Mouse (Mus musculus) midbrain, embryonic 16.5 days (tissue): Measurements from ENCODE around the gene Prkar2b. TPM values are rescaled to one million over a fixed set of nuclear protein-coding genes. Genes with fewer than 3 reads are reported as not detected.
A peak's percentile ranks its signal among the peaks of the same experiment; 100 is the strongest.

Experiments
- ATAC-seq: fragments of 200-750 bp; cut with Nextera tagmentation; 2 replicates; pipeline ENCODE4 v1.8.0; 2017; ENCODE audit warnings: moderate TSS enrichment
- H3K27ac ChIP-seq: fragments of 300-500 bp; sonication (generic); 2 replicates; pipeline ENCODE4 v1.5.1; 2014; ENCODE audit warnings: mild to moderate bottlenecking, low read length, mixed read lengths
- H3K27me3 ChIP-seq: fragments of 300-500 bp; sonication (generic); 2 replicates; pipeline ENCODE4 v1.6.1; 2014; ENCODE audit warnings: low read depth, low read length, mixed read lengths; ENCODE audit not compliant: control insufficient read depth, insufficient read depth
- H3K36me3 ChIP-seq: fragments of 300-500 bp; sonication (generic); 2 replicates; pipeline ENCODE4 v1.6.1; 2014; ENCODE audit warnings: mild to moderate bottlenecking, low read length, moderate library complexity, mixed read lengths; ENCODE audit not compliant: control insufficient read depth, insufficient read depth
- H3K4me1 ChIP-seq: fragments of 300-500 bp; sonication (generic); 2 replicates; pipeline ENCODE4 v1.6.1; 2014; ENCODE audit warnings: mild to moderate bottlenecking, low read length, mixed read lengths; ENCODE audit not compliant: control insufficient read depth, insufficient read depth
- H3K4me2 ChIP-seq: fragments of 300-500 bp; sonication (generic); 2 replicates; pipeline ENCODE4 v1.6.1; 2014; ENCODE audit warnings: mild to moderate bottlenecking, low read length, mixed read lengths
- H3K4me3 ChIP-seq: fragments of 300-500 bp; sonication (generic); 2 replicates; pipeline ENCODE4 v1.5.1; 2014; ENCODE audit warnings: low read depth, mild to moderate bottlenecking, low read length, moderate library complexity, mixed read lengths
- H3K9ac ChIP-seq: fragments of 300-500 bp; sonication (generic); 2 replicates; pipeline ENCODE4 v1.6.1; 2014; ENCODE audit warnings: low read depth, low read length, mixed read lengths
- H3K9me3 ChIP-seq: fragments of 300-500 bp; sonication (generic); replicated peaks from 2 replicates; pipeline ENCODE4 v1.6.1; 2014; ENCODE audit warnings: mild to moderate bottlenecking, low read length, mixed read lengths; ENCODE audit not compliant: control insufficient read depth, poor library complexity, severe bottlenecking
- WGBS: fragments of 180-500 bp; shearing (Covaris S2); extraction: QIAGEN DNeasy Blood & Tissue Kit; methylation state at CpG from one replicate; pipeline ENCODE4 v1.1.7; 2014; 5-methylcytosine and 5-hydroxymethylcytosine counted together
- polyA plus RNA-seq: library from polyadenylated mRNA; unstranded; fragments of >200 nt; fragmentation: Nextera tagmentation; extraction: Ambion mirVana; gene quantifications from 2 replicates; pipeline ENCODE4 v1.2.1, GENCODE M21; 2015

The Prkar2b gene
- polyA plus RNA-seq, 1 experiment from 2014 or later, result 149 TPM

GRCm38 (mm10) chr12:31973473-31974172 lies 87.5 kb downstream of the Prkar2b start:
- no peak overlapping the region for H3K9ac ChIP-seq
- peaks cover 5% of the 10 kb centered on the region; the same call in 1 of the 2 replicates for H3K36me3 ChIP-seq
- H3K4me3 ChIP-seq, result no peak overlapping the region
- WGBS, result 60% methylated on average over 13 of the region's 13 CpGs
- no peaks in the 10 kb centered on the region for H3K4me1 ChIP-seq
- no peaks in the 10 kb centered on the region for H3K9me3 ChIP-seq
- no peak overlapping the region for H3K4me2 ChIP-seq
- peak; percentile 50 for ATAC-seq
- H3K27me3 ChIP-seq, result no peaks in the 10 kb centered on the region
- H3K27ac ChIP-seq, result no peak overlapping the region

- H3K27me3 ChIP-seq, result no peaks in the 10 kb centered on the region
- no peak overlapping the region for H3K9ac ChIP-seq
- H3K27ac ChIP-seq, result no peak overlapping the region
- ATAC-seq, result no peak
- H3K4me1 ChIP-seq, result no peaks in the 10 kb centered on the region
- 88% methylated on average over 8 of the region's 8 CpGs for WGBS
- H3K4me2 ChIP-seq, result no peak overlapping the region
- H3K4me3 ChIP-seq, result no peak overlapping the region
- H3K9me3 ChIP-seq, result no peaks in the 10 kb centered on the region
- peaks cover 6% of the 10 kb centered on the region; the same call in 1 of the 2 replicates for H3K36me3 ChIP-seq
Observed at GRCm38 (mm10) chr12:31971547-31971946, 89.5 kb downstream of the Prkar2b start.

GRCm38 (mm10) chr12:31969111-31969510 lies 92.0 kb downstream of the Prkar2b start:
- 4% methylated on average over 1 of the region's 1 CpGs for WGBS
- Histone ChIP-seq H3K9ac (no peak overlapping the region), H3K36me3 (peaks cover 11% of the 10 kb centered on the region), H3K4me1 (no peaks in the 10 kb centered on the region), H3K9me3 (no peaks in the 10 kb centered on the region), H3K27me3 (no peaks in the 10 kb centered on the region), H3K4me3 (no peak overlapping the region), H3K27ac (no peak overlapping the region), H3K4me2 (no peak overlapping the region)
- ATAC-seq, result no peak

- no peak overlapping the region for H3K4me3 ChIP-seq
- WGBS, result 1% methylated on average over 2 of the region's 2 CpGs
- no peak overlapping the region for H3K4me2 ChIP-seq
- no peaks in the 10 kb centered on the region for H3K4me1 ChIP-seq
- no peak overlapping the region for H3K9ac ChIP-seq
- H3K27me3 ChIP-seq, result no peaks in the 10 kb centered on the region
- H3K36me3 ChIP-seq, result peaks cover 11% of the 10 kb centered on the region
- no peaks in the 10 kb centered on the region for H3K9me3 ChIP-seq
- no peak overlapping the region for H3K27ac ChIP-seq
- ATAC-seq, result peak; percentile 75
Observed at GRCm38 (mm10) chr12:31967536-31967935, 93.6 kb downstream of the Prkar2b start.

- Histone ChIP-seq H3K4me3 (no peak overlapping the region), H3K4me2 (no peak overlapping the region), H3K27ac (no peak overlapping the region), H3K9ac (no peak overlapping the region), H3K4me1 (no peaks in the 10 kb centered on the region), H3K9me3 (no peaks in the 10 kb centered on the region), H3K27me3 (no peaks in the 10 kb centered on the region), H3K36me3 (peaks cover 8% of the 10 kb centered on the region)
- 93% methylated on average over 4 of the region's 4 CpGs for WGBS
- ATAC-seq, result no peak
Observed at GRCm38 (mm10) chr12:31966405-31966804, 94.7 kb downstream of the Prkar2b start.

DNA sequence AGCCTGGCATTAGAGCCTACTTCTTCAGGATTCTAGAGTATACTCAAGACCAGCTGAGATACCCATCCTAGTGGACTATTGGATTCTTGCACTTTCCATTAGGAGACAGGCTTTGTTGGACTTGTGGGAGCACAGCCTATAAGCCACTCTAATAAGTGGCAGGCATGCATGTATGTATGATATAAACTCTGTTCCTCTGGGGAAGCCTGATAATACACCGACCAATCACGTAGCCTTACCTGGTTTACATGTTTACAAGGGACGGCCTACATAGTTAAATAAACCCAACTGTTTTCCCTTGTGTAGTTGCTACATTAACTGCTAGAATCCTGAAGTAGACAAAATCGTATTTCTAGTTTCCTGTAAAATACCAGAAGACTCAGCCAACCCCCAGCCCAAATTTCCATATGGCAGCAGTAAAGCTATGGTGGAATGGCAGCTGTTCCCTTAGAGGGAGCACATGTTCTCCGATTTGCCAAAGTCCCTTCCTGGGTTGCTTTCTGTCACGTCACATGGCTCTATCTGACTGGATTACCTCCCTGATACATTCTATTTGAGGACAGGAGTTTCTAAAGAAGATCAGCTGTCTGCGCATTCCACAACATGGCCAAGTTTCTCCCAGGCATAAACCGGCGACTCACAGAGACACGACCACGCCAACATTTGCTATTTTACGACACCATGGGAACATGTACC lies 95.4 kb downstream of the Prkar2b start:
- Histone ChIP-seq H3K27me3 (no peaks in the 10 kb centered on the region), H3K9ac (no peak overlapping the region), H3K4me3 (no peak overlapping the region), H3K9me3 (no peaks in the 10 kb centered on the region), H3K4me1 (no peaks in the 10 kb centered on the region), H3K36me3 (peaks cover 6% of the 10 kb centered on the region), H3K4me2 (no peak overlapping the region), H3K27ac (no peak overlapping the region)
- 94% methylated on average over 12 of the region's 12 CpGs for WGBS
- ATAC-seq, result no peak

DNA sequence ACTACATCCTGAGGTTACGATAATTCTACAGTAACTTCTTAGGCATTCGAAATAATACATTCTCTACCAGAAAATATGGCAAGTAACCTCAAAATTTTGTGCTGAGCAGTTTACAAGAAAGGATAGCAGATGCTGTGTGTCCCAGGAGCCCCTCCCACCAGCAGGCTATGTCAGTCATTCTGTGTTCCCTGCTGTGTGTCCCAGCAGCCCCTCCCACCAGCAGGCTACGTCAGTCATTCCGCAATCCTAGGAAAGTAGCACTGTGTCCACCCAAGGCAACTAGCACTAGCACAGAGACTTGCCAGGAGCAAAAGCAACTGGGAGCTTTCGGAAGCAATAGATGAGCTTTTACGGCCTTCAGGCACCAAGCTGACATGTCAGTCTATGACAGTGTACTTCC lies 97.0 kb downstream of the Prkar2b start:
- peaks cover 6% of the 10 kb centered on the region; the same call in 1 of the 2 replicates for H3K36me3 ChIP-seq
- H3K9ac ChIP-seq, result no peak overlapping the region
- H3K27ac ChIP-seq, result no peak overlapping the region
- no peak for ATAC-seq
- no peak overlapping the region for H3K4me2 ChIP-seq
- H3K4me3 ChIP-seq, result no peak overlapping the region
- WGBS, result 81% methylated on average over 6 of the region's 6 CpGs
- H3K4me1 ChIP-seq, result no peaks in the 10 kb centered on the region
- H3K9me3 ChIP-seq, result no peaks in the 10 kb centered on the region
- no peaks in the 10 kb centered on the region for H3K27me3 ChIP-seq

GRCm38 (mm10) chr12:31955843-31956242 lies 105.3 kb downstream of the Prkar2b start:
- Histone ChIP-seq H3K9ac (no peak overlapping the region), H3K27ac (no peak overlapping the region), H3K4me3 (no peak overlapping the region), H3K9me3 (no peaks in the 10 kb centered on the region), H3K27me3 (no peaks in the 10 kb centered on the region), H3K4me2 (no peak overlapping the region), H3K4me1 (peaks cover 2% of the 10 kb centered on the region; the same call in 1 of the 2 replicates), H3K36me3 (no peaks in the 10 kb centered on the region)
- no peak for ATAC-seq
- 90% methylated on average over 4 of the region's 4 CpGs for WGBS

DNA sequence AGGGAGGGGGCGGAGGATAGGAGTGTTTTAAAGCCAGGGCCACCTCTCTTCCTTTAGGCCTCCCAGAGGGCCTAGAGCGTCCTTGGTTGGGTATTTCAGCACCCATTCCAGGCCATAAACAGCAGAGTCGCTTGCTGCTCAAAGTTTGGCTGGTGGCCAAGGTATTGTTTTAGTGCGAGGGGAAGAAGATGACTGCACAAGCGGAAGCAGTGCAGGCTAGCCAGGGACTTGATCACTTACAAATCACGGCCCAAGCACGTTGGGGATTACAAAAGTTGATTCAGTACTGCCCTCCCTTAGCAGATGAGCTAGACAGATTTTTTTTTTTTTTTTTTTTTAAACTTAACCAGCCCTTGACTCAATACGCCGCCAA lies 110.5 kb downstream of the Prkar2b start:
- 2% methylated on average over 9 of the region's 9 CpGs for WGBS
- 0 out of 2 replicates have a peak overlapping the region, but pooled peaks have one; percentile 42 for H3K9ac ChIP-seq
- ATAC-seq, result no peak
- peak overlapping the region; percentile 42 for H3K4me3 ChIP-seq
- peaks cover 4% of the 10 kb centered on the region; the same call in 1 of the 2 replicates for H3K4me1 ChIP-seq
- H3K36me3 ChIP-seq, result no peaks in the 10 kb centered on the region
- H3K27ac ChIP-seq, result peak overlapping the region; percentile 84
- H3K4me2 ChIP-seq, result peak overlapping the region; percentile 79
- no peaks in the 10 kb centered on the region for H3K9me3 ChIP-seq
- no peaks in the 10 kb centered on the region for H3K27me3 ChIP-seq
